Mouse (Mus musculus): ENCODE data around the gene Zwilch. TPM values are rescaled to one million over a fixed set of nuclear protein-coding genes. Genes with fewer than 3 reads are reported as not detected.

The Zwilch gene
- polyA plus RNA-seq (2014; fragmentation: Illumina TruSeq; extraction: RNeasy Lipid Tissue Mini Kit (QIAGEN cat#74804); ENCODE audit: low read depth, low replicate concordance): 78.5 TPM

DNA sequence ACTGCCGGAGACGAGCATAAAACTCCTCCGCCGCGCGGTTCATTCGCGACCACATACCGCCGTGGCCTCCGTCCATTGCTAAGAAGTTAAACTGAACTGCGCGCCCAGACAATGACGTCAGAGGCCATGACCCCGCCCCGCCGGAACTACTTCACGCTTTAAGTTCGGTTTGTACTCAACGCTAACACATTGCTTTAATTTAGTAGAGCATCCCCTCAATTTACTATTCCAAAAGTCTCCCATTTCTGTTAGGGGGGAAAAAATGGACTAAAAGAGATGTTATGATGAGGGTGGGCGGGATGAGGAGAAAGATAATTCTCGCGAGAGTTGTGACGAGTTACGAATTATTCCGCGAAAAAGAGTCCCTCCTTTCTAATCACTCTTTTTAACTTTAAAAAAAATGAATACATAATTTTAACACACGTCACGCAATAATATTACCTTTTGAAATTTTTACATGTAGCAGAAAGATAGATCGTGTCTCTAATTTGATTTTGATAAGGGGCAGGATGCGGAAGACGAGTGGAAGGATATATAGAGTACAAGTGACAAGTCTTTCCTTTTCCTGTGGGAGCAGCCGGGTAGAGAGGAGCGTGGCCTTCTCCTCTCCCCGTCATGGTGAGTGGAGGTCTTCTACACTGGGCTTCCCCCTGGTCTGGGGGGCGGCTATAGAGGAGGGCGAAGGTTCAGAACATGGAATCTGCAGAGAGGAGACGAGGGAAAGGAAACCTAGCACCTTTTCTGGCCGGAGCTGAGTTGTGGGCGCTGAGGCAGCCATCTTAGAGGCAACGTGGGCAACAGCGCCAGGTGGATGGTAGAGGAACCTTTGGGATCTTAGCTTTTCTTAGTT, at the start of gene Zwilch, which contains the start of gene Rpl4:
Zwilch (minus strand) TSS at position 289 of the 850 bp plus-strand sequence.
Rpl4 (plus strand) TSS at position 560 of the 850 bp plus-strand sequence.

GRCm38 (mm10) chr9:64178974-64179646, 6.2 kb upstream of the Zwilch start, which contains the start of gene Snapc5:
TSS of gene Snapc5 (plus strand) at chr9:64179274.

DNA sequence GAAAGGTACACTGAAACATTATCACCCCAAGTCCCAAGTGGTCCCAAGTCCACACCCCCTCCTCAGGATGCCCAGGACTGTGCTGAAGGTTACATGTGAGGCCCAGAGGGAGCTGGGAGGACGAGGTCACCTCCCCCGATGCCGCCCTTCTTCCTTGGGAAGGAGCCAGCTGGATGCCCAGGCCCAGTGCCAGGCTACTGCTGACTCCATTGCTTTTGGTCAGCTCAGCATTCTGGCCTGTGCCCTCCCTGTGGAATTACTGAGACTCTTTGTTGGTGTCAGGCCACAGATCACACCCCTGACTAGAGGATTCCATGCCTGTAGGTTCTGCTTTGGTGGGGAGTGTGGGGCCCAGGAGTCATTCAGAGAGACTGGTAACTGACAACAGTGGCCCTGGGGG, 56.0 kb downstream of the Zwilch start, which contains the start of gene Lctl:
Lctl (plus strand) TSS at position 272 of the 400 bp plus-strand sequence.

Other genes with a start within 250 kb of the Zwilch start
- 2.2 TPM for gene Smad6, start 151.0 kb downstream of the Zwilch start, polyA plus RNA-seq (2014; fragmentation: Illumina TruSeq; extraction: RNeasy Lipid Tissue Mini Kit (QIAGEN cat#74804); ENCODE audit: low read depth, low replicate concordance)
- gene Lctl, start 56.0 kb downstream of the Zwilch start, polyA plus RNA-seq (2014; fragmentation: Illumina TruSeq; extraction: RNeasy Lipid Tissue Mini Kit (QIAGEN cat#74804); ENCODE audit: low read depth, low replicate concordance): not detected
- gene Rpl4, start 271 bp upstream of the Zwilch start, polyA plus RNA-seq (2014; fragmentation: Illumina TruSeq; extraction: RNeasy Lipid Tissue Mini Kit (QIAGEN cat#74804); ENCODE audit: low read depth, low replicate concordance): 183 TPM
- 43.4 TPM for gene Snapc5, start 6.2 kb upstream of the Zwilch start, polyA plus RNA-seq (2014; fragmentation: Illumina TruSeq; extraction: RNeasy Lipid Tissue Mini Kit (QIAGEN cat#74804); ENCODE audit: low read depth, low replicate concordance)
- gene Uchl4, start 62.1 kb upstream of the Zwilch start, polyA plus RNA-seq (2014; fragmentation: Illumina TruSeq; extraction: RNeasy Lipid Tissue Mini Kit (QIAGEN cat#74804); ENCODE audit: low read depth, low replicate concordance): 1.1 TPM
- 5.9 TPM for gene Map2k1, start 80.5 kb upstream of the Zwilch start, polyA plus RNA-seq (2014; fragmentation: Illumina TruSeq; extraction: RNeasy Lipid Tissue Mini Kit (QIAGEN cat#74804); ENCODE audit: low read depth, low replicate concordance)
- gene Tipin, start 108.5 kb upstream of the Zwilch start, polyA plus RNA-seq (2014; fragmentation: Illumina TruSeq; extraction: RNeasy Lipid Tissue Mini Kit (QIAGEN cat#74804); ENCODE audit: low read depth, low replicate concordance): 136 TPM
- gene Dis3l, start 168.2 kb upstream of the Zwilch start, polyA plus RNA-seq (2014; fragmentation: Illumina TruSeq; extraction: RNeasy Lipid Tissue Mini Kit (QIAGEN cat#74804); ENCODE audit: low read depth, low replicate concordance): 125 TPM
- gene Megf11, start 212.5 kb upstream of the Zwilch start, polyA plus RNA-seq (2014; fragmentation: Illumina TruSeq; extraction: RNeasy Lipid Tissue Mini Kit (QIAGEN cat#74804); ENCODE audit: low read depth, low replicate concordance): not detected

All from testis, adult 10 weeks (tissue).